Mouse (Mus musculus): ENCODE results near the gene BC037034.

The BC037034 gene

DNA sequence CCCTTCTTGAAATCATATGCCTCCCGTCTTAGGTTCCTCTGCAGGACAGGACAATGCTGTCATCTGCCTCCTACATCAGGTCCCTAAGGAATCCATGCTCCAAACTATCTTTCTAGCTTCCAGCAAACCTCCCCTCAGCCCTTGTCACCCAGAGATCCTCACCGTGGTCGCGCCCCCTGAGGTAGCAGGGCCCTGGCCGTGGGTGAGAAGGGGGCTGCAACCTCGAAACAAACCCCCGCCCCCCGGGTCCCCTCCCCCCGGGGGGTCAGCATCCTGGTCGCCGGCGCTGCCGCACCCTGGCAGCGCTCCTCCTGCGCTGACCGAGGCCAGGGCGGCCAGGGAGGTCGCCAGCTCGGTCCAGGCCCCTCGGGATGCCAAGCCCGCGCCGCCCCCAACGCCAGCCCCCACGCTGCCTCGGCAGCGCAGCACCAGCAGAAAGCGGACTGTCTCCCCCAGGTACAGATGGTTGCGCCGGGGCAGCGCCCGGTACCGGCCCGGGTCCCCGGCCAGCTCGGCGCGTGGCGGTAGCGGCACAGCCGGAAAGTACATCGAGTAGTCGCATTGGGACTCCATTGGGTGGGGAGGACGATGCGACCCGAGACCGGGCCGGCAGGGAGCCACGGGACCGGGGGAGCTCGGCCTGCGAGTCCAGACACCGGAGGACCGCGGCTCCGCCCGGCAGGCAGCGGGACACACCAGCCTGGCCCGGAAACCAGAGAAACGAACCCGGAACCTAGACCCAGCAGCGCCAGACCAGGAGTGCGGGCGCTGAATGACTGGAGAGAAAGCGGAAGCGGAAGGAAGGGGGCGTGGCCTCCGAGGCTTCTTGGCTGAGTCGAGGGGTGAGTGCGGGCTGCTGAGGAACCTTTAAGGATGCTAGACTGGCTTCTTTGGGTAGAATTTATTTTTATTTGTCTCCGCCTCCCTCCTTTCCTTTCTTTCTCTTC lies at the start of gene BC037034:
TSS of gene BC037034 (minus strand) at position 774 of the 947 bp plus-strand sequence.
- peak; percentile 91 for DNase-seq

DNA sequence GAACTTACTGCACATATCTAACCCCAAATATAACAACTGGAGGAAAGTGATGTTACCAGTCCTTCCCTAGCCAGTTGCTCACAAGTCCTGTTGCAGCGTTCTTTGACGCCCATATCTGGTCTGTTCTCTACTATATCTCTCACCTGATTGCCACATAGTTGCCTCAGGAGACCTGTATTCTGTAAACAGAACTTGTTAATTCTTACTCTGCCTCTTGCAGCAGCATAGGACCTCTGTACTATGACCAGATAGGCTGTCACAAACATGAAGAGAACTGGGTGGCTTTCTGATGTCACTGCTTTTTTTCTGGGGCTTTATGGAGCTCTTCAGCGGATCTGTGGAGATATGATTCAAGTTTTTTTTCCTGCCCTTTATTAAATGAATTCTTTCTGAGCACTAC lies 49.0 kb upstream of the BC037034 start:
- DNase-seq = no peak

DNA sequence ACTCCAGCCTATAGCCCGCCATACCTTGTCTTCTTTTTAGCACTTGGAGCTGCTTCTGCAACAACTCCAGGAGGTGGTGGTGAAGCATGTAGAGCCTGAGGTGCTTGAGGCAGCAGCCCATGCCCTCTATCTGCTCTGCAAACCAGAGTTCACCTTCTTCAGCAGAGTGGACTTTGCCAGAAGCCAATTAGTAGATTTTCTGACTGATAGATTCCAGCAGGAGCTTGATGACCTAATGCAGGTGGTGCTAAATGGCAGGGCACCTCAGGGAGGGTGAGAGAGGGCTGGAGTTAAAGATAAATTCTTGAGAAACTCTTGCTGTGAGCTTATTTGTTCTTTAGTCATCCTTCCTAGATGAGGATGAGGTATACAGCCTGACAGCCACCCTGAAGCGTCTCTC lies 35.8 kb upstream of the BC037034 start:
- no peak for DNase-seq

DNA sequence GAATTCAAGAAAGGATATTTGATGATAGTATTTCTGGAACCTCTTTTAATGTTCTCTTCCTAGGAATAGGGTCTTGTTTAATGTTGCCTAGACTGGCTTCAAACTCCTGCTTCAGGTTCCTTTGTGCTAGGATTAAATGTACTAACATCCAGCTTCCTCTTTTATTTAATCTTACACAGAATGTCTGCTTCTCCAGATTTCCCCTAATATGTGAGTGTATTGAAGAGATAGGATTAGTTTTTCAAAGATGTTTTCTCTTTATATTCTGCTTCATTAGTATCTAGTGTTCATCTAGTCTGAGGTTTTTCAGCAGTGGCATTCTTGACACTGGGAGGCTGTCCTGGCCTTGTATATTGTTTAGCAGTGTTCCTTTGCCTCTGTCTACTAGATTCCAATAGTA lies 30.3 kb upstream of the BC037034 start:
- DNase-seq = no peak

DNA sequence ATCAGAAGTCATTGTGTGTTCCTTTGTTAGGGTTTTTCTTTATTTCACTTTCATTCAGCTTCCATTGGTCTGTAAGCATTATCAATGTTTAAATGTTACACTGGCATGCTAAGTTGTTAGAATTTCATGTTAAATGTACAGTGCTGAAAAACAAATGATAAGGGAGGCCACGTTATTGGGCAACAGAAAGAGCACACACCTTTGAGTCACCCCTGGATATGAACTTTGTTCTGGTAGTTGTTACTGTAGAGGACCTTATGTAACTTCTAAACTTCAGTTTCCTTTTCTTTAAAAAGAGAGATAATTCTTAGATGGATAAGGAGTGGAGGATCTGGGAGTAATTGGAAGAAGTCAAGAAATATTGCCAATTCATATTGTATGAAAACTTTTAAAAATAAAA lies 27.8 kb upstream of the BC037034 start:
- no peak for DNase-seq

DNA sequence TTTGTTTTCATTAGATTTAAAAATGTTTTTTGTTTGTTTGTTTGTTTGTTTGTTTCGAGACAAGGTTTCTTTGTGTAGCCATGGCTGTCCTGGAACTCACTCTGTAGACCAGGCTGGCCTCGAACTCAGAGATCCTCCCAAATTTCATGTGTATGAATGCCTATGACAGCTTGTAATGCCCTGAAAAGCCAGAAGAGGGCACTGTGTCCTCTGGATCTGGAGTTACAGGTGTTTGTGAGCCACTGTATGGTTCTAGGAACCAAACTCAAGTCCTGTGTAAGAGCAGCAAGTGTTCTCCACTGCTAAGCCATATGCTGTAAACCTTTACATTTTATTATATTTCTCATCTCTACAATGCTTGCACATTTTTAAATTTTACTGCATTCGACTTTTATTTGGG lies 24.0 kb upstream of the BC037034 start:
- no peak for DNase-seq

DNA sequence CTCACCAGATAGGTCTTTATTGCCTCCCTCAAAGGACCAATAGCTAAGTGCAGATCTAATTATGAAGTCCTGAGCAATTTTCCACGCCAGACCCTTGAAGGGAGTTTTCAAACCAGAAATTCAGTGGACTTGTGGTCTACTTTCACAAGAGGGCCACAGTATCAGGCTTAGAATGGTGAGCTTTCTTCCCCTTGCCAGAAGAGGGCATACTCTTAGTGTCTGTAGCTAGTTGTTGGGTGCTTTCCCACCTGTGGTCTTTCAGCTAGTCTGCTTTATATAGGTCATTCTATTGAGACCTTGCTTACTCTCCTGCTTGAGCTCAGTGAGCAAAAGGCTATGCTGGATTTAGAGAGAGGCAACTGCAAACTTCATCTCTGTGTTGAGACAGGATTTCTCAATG lies 19.7 kb upstream of the BC037034 start:
- DNase-seq = no peak

DNA sequence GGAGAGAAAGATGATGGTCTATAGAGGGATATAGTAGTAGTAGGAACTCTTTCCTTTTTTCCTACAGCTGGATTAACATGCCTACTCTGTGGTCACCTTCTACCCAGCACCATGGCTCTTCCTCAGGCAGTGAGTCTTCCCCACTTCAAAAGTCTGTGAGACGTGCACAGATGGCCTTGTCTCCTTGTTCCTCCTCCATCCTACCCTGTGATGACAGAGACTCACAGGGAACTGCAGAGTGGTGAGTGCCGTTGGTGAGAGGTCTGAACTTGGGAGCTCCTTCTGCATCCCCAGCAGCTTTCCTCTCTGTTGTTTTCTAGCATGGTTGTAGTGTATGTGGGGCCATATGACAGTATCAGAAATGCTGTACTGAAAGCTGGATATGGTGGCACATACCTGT lies 18.0 kb upstream of the BC037034 start:
- DNase-seq = no peak

DNA sequence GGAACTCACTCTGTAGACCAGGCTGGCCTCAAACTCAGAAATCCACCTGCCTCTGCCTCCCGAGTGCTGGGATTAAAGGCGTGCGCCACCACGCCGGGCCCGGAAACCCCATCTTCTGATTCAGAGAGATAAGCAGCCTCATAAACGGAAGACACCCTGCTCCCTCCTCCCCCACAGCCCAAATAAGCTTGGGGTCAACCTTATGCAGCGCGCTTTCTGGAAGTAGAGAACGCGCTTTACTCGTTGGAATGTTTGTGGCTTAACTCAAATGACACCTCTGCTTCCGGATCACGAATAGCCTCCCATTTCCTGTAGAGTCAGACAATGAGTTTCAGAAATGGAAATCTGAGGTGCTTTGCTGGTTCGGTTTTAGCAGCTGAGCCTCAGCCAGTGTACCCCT lies 17.0 kb upstream of the BC037034 start:
- DNase-seq = no peak

DNA sequence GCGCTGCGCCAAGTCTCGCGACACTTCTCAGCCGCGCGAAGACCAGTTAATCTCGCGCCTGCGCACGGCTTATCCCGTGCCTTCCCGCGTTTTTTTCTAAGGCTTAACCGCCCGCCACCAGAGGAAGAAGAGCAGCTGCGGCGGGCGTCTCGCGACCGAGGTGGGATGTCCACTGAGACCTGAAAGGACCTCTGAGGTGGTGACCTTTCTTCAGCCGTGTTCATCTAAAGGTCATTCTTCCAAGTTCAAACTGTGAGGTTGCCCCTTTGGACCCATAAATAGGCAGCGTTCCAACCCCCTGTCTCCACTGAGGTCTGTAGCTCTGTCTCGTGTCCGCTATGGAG lies 16.6 kb upstream of the BC037034 start:
- no peak for DNase-seq

DNA sequence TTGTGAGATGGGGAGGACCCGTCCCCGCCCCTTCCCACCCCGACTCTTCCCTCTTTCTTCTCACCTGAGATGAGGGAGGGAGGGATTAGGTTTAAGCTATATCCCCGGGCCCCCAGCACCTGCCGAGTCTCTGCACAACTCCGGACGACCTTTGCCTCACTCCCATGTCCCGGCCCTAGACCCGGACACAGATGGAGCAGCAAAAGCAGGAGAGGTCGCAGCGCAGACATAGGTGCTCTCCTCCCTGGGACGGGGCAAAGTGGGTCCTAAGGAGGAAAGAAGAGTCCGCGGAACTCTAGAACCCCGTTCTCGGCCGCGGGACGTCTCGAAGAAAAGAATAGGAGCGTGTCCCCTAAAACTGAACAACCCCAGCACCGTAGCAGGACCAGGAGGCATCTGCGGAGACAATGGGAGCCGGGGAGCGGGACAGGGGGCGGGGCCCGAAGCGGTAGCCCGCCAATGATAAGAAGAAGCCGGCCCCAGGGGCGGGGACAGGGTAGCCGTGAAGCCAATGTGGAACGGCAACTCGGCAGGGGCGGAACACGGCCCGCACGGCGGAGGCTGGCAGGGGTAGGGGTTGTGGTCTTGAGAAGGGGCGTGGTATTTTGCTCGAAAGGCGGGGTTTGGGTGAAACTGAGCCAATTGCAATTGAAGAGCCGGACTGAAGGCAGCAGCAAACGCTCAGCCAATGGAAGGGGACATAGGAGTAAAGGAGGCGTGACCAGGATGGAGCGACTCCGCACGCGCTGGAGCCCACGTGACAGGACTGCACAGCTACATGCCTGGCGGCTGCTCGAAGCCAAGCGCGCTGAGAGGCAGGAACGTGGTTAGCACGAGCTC lies 16.0 kb upstream of the BC037034 start, which contains the start of the genes Gm43720, Gpc2 and Stag3:
TSS of gene Gm43720 (minus strand) at position 374 of the 840 bp plus-strand sequence.
TSS of gene Gpc2 (minus strand) at position 421 of the 840 bp plus-strand sequence.
TSS of gene Stag3 (plus strand) at position 656 of the 840 bp plus-strand sequence.
- DNase-seq = peak; percentile 39

DNA sequence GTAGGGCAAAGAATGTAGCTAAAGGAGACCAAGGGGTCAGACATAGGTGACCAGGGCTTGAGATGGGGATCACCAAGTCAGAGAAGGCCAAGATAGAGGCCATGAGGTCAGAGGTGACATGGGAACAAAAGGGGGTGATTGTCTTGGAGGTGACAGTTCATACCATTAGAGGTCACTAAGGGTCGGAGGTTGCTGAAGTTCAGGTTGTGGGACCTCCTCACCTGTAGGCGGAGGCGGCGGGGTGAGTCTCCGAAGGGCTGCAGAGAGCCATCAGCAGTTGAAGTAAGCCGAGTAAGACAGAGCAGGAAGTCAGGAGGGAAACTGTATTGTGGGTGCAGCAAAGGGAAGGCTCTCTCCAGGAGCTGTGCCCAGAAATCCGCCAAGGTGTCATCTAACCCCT lies 14.2 kb upstream of the BC037034 start:
- DNase-seq = no peak

DNA sequence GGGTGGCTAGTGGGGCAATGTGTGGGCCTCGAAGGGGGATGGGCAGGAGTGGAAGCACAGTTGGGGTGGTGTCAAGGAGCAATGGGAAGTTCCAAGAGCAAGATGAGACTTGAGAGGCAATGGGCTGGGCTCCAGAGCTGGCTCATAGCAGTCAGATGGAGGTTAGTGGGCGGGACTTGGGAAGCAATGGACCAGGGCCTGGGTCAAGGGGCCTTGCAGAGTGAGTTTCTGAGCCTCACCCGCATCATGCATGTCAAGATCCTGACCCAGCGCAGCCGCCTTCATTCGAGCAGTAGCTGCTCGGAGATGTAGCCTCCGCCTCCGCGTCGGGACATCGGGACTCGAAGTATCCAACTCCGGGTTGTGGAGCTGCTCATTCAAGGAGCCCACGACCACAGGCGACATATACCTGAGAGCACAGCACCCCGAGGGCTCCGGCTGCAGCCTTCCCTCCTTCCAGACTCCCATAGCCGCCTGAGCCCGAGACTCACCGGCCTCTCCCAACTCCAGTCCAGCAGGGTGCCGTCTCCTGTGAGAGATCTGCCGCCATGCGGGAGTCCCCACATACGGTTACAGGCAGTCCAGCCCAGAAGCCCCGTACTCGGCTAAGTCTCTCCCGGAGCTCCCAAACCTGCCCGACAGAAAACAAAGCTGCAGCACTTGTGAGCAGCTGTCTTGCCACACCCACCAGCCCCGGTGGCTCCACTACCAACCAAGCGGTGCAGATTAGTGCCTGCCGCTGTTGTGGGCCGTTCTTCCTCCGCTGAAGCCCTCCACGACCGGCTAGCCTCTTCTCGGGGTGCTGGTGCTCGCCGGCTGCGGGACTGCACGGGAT lies 11.6 kb upstream of the BC037034 start:
- no peak for DNase-seq

DNA sequence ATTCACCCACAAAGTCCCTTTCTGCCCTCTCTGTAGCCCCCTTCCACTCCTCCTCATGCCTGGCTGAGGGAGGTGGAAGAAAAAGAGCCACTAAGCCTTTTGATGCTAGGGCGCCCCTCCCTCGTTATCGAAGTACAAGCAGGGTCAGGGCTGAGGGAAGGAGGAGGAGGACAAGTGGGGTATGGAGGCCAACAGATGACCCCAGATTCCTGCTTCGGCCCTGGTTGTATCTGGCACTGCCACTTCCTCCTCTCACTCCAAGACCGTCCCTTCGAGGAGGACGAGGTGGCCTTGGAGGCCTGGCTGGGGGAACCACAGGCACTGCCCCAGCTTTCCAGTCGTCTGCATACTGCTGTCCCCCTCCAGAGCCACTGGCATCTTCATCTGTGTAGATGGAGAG lies 10.4 kb upstream of the BC037034 start:
- no peak for DNase-seq

DNA sequence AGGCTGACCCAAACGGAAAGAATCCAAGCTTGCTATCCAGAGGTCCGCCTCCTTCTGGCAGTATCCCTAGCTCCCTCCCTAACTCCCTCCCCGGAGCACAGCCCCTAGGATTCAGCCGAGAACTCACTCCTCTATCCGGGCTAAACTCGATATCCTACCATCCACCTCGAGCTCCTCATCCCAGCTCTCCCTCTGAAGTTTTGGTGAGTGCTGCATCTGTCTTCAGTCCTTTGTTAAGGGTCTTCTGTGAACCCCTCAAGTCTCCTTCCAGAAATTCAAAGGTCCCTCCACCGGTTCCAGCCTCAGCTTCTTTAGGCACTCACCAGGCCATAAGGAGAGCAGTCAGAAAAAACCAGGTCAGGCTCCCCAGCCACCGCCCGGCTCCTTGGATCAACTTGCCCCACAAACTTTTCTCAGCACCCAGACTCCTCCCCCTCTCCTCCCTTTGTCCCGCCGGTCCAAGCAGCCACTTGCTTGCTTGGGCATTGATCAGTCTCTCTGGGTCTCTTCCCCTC lies 8.6 kb upstream of the BC037034 start, which contains the start of gene Gal3st4:
TSS of gene Gal3st4 (minus strand) at position 432 of the 515 bp plus-strand sequence.
- DNase-seq = no peak

DNA sequence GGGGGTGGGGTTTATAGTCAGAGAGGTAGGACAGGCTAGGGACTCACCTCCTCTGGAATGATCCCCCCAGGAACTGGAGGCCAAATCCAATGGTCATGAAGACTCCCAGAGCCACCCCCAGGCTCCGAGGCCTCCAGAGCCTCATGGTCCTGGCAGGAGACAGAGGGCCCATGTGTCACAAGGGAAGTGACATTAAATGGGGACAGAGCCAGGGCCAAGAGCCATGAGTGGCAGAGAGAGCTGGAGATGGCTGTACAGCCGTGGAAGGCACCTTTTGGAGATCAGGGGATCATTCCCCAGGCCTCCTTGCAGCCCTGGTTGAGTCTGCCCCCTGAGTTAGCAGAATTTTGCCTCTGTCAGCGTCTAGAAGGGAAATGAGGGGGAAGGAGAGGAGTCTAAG lies 7.4 kb upstream of the BC037034 start:
- no peak for DNase-seq

DNA sequence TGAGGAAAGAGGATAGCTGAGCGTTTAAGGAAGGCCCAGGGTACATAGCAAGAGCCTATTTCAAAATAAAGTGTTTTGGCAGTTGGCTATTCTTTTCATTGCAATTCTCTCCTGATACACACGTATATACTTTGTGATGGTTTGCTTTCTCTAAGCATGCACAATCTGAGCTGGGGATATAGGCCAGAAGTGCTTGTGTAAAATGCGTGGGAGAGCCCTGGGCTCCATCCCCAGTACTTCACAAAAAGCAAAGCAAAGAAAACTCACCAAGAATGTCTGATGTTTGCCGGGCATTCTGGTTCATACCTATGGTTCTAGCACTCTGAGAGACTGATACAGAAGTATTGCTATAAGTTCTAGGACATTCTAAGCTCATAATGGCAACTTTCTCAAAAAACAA lies 5.1 kb upstream of the BC037034 start:
- no peak for DNase-seq

DNA sequence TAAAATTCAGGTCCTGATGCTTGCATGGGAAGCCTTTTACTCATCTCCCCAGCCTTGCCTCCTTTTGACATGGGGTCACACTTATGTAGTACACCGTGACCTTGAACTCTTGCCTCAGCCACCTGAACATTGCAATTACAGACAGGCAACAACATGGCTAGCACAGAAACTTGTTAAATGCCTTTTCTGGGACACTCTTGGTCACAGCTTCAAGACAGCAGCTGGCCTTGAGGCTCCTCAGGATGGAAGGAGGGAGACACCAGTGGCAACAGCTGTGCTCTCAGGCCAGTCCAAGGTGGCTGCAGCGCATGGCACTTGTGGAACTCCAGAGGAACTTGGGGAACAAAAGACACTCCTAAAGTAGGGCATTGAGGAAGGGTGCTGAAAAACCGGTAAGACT lies 3.3 kb upstream of the BC037034 start:
- no peak for DNase-seq

DNA sequence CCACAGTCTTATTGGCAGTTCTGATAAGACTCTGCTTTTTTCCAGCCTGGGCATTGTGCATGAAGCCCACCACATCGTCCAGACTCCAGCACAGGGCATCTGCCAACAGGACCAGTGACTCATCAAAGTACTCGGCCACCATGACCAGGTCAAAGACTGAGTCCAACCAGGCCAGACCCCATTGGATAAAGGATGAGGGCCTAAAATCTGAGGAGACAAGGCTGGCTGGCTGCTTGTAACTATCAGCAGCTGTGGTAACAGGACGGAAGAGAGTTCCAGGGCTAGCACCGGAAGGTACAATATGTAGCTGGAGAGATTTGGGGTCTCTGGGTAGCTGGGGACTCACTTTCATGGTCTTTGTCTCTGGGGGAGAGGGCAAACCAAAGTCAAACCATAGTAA lies 1.9 kb upstream of the BC037034 start:
- DNase-seq = no peak

DNA sequence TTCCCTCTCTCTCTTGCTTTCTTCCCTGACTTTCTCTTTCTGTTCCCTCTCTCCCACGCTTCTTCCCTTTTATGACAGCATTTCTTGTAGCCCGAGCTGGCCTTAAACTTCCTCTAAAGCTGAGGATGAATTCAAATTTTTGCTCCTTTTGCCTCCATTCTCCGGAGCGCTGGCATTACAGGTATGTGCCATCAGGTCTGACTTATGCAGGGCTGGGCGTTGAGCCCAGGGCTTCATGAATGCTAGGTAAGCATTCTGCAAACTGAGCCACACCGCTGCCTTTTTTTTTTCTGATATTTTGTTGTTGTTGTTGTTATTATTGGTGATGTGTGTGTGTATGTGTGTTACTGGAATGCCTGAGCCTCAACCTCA lies 360 bp upstream of the BC037034 start:
- DNase-seq = no peak

DNA sequence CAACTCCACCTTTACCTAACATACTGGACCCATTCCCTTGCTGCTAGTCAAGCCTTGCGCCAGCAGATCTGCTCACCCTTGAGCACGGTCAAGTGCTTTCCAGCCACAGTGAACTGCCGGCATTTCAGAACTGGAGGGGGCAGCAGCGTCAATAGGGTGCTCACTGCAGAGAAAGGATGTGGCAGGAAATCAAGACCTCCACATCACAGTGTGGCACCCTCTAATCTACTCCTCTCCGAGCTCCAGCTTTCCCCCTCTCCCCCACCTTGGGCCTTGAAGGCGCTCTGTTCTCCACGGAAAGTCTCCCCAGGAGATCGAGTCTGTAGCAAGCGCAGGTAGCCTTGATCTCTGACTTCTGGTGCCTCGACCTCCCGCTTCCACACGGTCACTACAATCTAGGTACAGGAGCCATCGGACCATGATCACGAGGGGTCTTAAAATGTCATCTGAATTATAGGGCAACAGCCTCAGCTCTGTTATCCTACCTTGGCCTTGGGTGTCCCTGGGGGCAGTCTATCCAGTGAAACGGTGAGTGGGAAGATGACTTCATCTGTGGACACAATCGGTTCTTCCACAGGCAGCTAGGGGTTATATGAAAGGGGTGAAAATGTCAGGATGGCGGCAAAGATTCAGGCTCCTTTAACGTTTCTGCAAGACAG lies 1.1 kb downstream of the BC037034 start:
- no peak for DNase-seq

DNA sequence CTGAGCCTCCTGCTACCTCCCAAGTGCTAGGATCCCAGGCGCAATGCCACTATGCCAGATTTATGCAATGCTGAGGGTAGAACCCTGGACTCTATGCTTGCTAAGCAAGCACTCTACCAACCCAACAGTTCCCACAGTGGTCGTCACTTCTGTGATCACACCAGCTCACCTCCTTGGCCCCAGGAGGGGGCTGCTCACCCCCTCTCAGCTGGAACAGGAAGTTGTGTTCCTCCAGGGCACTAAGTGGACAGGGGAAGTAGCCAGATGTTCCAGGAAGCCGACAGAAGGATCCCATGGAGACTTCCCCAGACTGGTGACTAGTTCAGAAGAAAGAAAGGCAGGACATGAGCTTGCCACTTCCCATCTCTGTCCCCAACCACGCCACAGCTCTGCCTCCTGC lies 1.8 kb downstream of the BC037034 start:
- DNase-seq = no peak
